Mouse (Mus musculus): ENCODE data around the gene Sncb. TPM values are rescaled to one million over a fixed set of nuclear protein-coding genes. Genes with fewer than 3 reads are reported as not detected.
A peak's percentile ranks its signal among the peaks of the same experiment; 100 is the strongest.

Sncb gene
- 77.2 and 95.2 TPM in 2 replicates for polyA plus RNA-seq (2015; fragmentation: Nextera tagmentation; extraction: Ambion mirVana)

DNA sequence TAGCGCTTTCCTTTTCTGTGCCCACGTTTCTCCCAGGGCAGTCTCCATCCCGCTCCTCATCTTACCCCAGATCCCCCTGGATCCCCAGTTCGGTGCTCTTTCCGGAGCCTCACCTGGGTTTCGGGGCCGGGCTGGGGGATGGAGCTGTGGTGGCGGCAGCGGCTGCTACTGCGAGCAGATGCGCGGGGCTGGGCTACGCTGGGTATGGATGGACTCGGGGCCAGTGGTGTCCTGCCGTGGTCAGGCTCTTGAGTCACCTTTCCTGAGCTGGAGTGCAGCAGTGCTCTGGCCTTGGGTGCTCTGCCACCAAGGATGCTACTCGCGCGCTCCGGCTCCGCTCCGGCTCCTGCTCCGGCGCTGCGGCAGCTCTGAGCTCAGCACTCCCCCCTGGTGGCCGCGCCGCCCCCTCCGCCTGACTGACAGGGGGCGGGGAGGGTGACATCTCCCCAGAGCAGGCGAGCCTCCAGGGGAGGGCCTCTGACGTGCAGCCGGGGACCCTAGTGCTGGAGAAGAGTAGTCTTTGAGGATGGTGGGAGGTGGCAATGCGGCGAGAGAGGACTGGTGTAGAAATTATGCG lies at the start of gene Sncb:
TSS of gene Sncb (minus strand) at position 404 of the 577 bp plus-strand sequence.
- Histone ChIP-seq H3K4me1 (replicated peaks) (peaks cover 30% of the 10 kb centered on the region), H3K4me2 (peak within 1 kb of the TSS; percentile 67), H3K27ac (replicated peaks) (peak within 1 kb of the TSS; percentile 72), H3K4me3 (peak within 1 kb of the TSS; percentile 51), H3K9ac (peak within 1 kb of the TSS; percentile 54), H3K9me3 (no peaks in the 10 kb centered on the region), H3K27me3 (peaks cover 34% of the 10 kb centered on the region), H3K36me3 (no peaks in the 10 kb centered on the region)
- under 1% methylated on average over 35 of the region's 35 CpGs for WGBS
- peak; percentile 85 for ATAC-seq (ENCODE audit: low FRiP score, low read depth)

DNA sequence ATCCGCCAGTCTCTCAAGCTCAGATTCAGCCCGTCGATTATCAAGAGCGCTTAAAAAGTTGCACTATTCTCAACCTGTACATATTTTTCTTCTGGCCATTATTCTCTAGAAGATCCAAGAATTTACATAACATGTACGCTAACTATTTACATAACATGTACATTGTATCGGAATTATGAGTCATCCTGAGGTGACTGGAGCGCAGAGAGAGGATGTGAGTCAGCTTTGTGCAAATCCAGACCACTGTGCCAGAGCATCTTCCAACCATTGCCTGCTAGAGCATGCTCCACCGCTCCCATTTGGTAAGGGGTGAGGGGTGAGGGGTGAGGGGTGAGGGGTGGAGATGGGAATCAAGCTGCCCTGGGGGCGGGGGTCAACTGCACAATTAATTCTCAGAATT lies 47.0 kb upstream of the Sncb start:
- no peak for ATAC-seq (ENCODE audit: low FRiP score, low read depth)
- H3K9ac ChIP-seq: no peak overlapping the region
- 88% methylated on average over 9 of the region's 9 CpGs for WGBS

DNA sequence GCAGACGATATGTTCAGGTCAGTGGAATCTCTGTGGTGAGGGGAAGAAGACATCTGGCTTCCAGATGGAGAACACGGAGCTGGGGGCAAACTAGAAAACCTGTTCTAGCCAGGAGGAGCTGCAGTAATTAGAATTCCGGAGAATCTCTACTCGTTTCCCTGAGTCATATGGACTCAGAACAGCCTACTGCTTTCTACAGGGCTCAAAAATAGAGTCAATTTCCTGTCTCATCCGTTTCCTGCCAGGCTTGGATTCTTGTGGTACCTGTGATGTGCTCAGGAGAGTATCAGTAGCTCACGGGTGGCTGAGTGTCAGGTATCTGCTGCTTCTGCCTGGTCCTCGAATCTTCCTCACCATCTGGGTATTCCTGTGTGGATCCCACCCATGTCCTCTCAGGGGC lies 45.1 kb upstream of the Sncb start:
- Histone ChIP-seq H3K4me1 (replicated peaks) (peaks cover 3% of the 10 kb centered on the region; the same call in 1 of the 2 replicates), H3K36me3 (no peaks in the 10 kb centered on the region), H3K9ac (no peak overlapping the region), H3K9me3 (no peaks in the 10 kb centered on the region), H3K4me2 (no peak overlapping the region), H3K27ac (replicated peaks) (no peak overlapping the region), H3K27me3 (no peaks in the 10 kb centered on the region), H3K4me3 (no peak overlapping the region)
- no peak for ATAC-seq (ENCODE audit: low FRiP score, low read depth)
- WGBS: 72% methylated on average over 7 of the region's 7 CpGs

More for the DNA sequence above, 47.0 kb upstream of the Sncb start:
- H3K27me3 ChIP-seq: no peaks in the 10 kb centered on the region
- H3K4me1 ChIP-seq (replicated peaks): peaks cover 4% of the 10 kb centered on the region; the same call in 1 of the 2 replicates
- H3K27ac ChIP-seq (replicated peaks): no peak overlapping the region
- H3K36me3 ChIP-seq: no peaks in the 10 kb centered on the region
- H3K4me2 ChIP-seq: no peak overlapping the region
- H3K9me3 ChIP-seq: no peaks in the 10 kb centered on the region
- H3K4me3 ChIP-seq: no peak overlapping the region

DNA sequence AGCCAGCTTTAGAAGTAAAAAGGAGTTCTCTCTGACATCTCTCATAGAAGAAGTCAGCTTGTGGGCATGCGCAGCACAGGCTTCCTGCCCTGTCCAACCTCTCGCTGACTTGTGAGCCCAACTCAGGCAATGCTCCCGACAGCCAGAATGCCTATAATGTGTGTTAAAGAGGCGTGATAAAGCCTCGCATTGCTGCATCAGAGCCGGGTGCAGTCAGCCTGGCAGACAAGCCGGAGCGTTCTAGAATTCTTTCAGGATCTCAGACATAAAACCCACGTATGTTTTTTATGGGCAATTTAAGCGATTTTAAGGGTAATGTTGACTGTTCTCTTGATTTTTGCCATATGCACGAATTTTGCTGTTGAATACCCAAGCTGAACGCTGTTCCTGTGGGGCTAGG lies 41.7 kb upstream of the Sncb start:
- H3K9ac ChIP-seq: no peak overlapping the region
- H3K4me1 ChIP-seq (replicated peaks): peaks cover 8% of the 10 kb centered on the region; the same call in 1 of the 2 replicates
- H3K27ac ChIP-seq (replicated peaks): no peak overlapping the region
- H3K27me3 ChIP-seq: no peaks in the 10 kb centered on the region
- H3K36me3 ChIP-seq: no peaks in the 10 kb centered on the region
- ATAC-seq (ENCODE audit: low FRiP score, low read depth): no peak
- 79% methylated on average over 12 of the region's 12 CpGs for WGBS
- H3K4me2 ChIP-seq: no peak overlapping the region
- H3K4me3 ChIP-seq: no peak overlapping the region
- H3K9me3 ChIP-seq: no peaks in the 10 kb centered on the region

DNA sequence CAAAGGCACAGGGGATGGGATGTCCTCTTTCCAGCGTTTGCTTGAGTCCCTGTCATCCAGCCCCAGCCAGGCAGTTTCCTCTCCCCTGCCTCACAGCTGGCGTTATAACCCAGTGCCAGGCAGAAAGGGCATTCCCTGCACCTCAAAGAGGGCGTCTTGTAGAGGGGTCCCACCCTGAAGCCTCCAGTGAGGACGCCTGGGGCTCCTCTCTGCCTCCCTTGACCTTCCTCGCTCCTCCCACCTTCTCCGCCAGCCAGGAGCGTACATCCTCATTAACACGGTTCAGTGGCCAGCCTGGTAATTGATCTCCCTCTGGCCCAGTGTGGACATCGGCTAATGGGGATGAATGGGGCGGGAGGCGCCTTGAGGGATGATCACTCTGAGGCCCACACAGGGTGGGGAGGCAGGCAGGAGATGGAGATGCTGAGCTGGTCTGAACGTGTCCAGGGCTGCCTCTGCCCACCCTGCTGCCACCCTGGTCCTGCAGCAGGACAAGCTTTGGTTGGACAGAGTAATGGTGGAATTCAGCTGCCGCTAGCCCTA lies 40.1 kb upstream of the Sncb start:
- Histone ChIP-seq H3K4me3 (no peak overlapping the region), H3K4me2 (no peak overlapping the region), H3K27ac (replicated peaks) (no peak overlapping the region), H3K9ac (no peak overlapping the region), H3K36me3 (no peaks in the 10 kb centered on the region), H3K9me3 (no peaks in the 10 kb centered on the region), H3K27me3 (no peaks in the 10 kb centered on the region), H3K4me1 (replicated peaks) (peaks cover 8% of the 10 kb centered on the region; the same call in 1 of the 2 replicates)
- ATAC-seq (ENCODE audit: low FRiP score, low read depth): peak; percentile 54; the same call in 1 of the 2 replicates
- 14% methylated on average over 13 of the region's 13 CpGs for WGBS

DNA sequence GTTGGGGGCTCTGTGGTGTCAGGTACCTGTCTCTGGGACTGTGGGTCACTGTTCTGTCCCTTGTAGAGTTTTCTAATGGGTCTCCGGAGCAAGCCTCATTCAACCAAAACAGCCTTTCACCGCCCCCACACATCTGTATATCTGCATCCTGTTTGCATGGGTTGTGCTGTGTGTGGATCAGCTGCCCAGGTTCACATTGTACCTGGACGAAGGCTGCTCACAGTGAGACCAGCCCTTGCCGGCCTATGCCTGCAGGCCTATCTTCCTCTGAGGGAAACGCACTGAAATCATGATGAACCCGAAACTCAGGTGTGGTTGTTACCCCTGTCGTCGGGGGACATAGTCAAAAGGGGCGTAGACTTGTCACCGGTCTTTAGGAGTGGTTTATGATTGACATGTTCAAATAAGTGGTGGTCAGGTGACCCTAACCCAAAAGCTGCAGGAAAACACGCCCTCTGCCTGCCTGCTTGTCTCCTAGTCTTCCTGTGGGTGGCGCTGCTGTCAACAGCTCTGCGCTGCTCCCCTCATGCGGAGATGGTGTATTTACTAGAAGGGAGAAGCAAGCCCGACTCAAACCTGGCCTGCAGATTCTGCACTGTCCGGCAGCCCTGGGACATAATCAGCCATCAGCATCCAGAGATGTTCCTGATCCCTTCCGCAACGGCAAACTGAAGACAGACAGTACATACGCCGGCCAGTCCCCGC lies 38.9 kb upstream of the Sncb start:
- Histone ChIP-seq H3K27ac (replicated peaks) (no peak overlapping the region), H3K27me3 (no peaks in the 10 kb centered on the region), H3K36me3 (no peaks in the 10 kb centered on the region), H3K4me2 (no peak overlapping the region), H3K9me3 (no peaks in the 10 kb centered on the region), H3K9ac (no peak overlapping the region), H3K4me1 (replicated peaks) (peaks cover 8% of the 10 kb centered on the region; the same call in 1 of the 2 replicates), H3K4me3 (no peak overlapping the region)
- WGBS: 39% methylated on average over 21 of the region's 21 CpGs
- ATAC-seq (ENCODE audit: low FRiP score, low read depth): peak; percentile 47; the same call in 1 of the 2 replicates

DNA sequence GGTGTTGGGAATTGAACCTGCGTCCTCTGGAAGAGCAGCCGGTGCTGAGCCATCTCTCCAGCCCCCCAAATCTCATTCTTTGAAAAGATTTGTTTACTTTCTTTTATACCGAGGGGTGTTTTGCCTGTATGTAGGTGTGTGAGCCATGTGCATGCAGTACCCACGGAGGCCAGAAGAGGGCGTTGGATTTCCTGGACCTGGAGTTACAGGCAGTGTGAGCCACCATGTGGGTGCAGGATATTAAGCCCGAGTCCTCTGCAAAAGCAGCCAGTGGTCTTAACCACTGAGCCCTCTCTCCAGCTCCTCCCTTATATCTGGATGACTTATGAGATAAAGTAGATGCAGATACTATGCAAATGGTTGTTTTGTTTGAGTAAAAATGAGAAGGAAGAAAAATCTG lies 36.6 kb upstream of the Sncb start:
- Histone ChIP-seq H3K36me3 (no peaks in the 10 kb centered on the region), H3K4me2 (no peak overlapping the region), H3K4me3 (no peak overlapping the region), H3K27ac (replicated peaks) (no peak overlapping the region), H3K27me3 (no peaks in the 10 kb centered on the region), H3K9ac (no peak overlapping the region), H3K4me1 (replicated peaks) (peaks cover 10% of the 10 kb centered on the region; the same call in 1 of the 2 replicates), H3K9me3 (no peaks in the 10 kb centered on the region)
- 88% methylated on average over 6 of the region's 6 CpGs for WGBS
- no peak for ATAC-seq (ENCODE audit: low FRiP score, low read depth)

DNA sequence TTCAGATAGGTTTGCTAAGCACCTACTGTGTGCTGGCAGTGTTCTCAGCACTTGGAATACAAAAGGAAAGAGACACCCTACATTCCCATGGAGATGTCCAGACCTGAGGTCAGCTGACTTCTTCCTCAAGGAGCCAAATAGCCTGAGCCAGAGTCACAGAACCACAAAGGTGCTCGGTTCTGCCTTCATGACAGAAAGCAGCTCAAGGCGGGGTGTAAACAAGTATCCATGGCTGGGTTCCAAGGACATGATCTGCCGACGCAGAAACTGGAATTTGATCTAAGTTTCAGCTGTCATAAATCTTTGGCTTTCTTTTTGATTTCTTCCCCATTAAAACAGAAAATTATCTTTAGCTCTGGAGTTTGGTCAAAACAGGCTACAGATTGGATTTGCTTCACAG lies 33.8 kb upstream of the Sncb start:
- Histone ChIP-seq H3K27me3 (no peaks in the 10 kb centered on the region), H3K4me2 (no peak overlapping the region), H3K4me3 (no peak overlapping the region), H3K9me3 (no peaks in the 10 kb centered on the region), H3K4me1 (replicated peaks) (0 out of 2 replicates have a peak, but pooled peaks cover 2% of the 10 kb centered on the region), H3K27ac (replicated peaks) (no peak overlapping the region), H3K9ac (no peak overlapping the region), H3K36me3 (no peaks in the 10 kb centered on the region)
- no peak for ATAC-seq (ENCODE audit: low FRiP score, low read depth)
- 76% methylated on average over 4 of the region's 4 CpGs for WGBS

DNA sequence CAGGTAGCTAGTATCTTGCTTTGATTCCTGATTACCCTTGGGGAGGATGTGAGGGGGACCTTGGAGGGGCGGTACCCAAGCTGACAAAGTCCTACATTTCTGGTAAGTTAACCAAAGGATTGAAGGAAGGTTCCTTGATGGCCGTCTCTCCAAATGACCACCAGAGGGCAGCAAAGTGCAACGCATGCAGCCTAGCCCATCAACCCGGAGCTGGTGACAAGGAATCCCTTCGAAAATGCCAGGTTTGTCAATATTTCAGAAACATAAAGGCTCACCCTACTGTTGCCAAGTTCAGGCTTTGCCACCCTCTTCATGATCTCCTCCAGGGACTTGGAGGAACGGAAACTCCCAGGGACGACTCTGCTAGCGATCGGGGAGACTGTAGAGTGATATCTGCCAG lies 33.3 kb upstream of the Sncb start:
- H3K9ac ChIP-seq: no peak overlapping the region
- 16% methylated on average over 9 of the region's 9 CpGs for WGBS
- ATAC-seq (ENCODE audit: low FRiP score, low read depth): no peak; the same call in 1 of the 2 replicates

DNA sequence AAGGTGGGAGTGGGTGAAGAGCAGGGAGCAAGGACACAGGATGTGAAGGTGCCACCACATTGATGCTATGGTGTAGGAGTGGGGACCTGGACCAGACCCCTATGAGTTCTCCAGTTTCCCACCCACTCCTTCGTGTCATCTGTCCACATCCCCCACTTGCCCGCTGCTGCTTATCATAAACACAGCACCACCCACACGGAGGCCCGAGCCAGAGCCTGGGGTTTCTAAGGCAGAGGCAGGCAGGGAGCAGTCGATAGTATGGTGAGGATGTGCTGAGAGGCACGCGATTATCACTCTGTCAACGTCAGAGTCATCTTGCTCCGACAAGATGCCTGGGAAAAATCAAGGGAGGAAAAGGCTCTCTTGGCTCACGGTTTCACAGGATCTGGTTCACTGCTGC lies 32.3 kb upstream of the Sncb start:
- no peaks in the 10 kb centered on the region for H3K27me3 ChIP-seq
- H3K4me3 ChIP-seq: no peak overlapping the region
- H3K36me3 ChIP-seq: no peaks in the 10 kb centered on the region
- WGBS: 81% methylated on average over 10 of the region's 10 CpGs
- no peaks in the 10 kb centered on the region for H3K9me3 ChIP-seq
- H3K27ac ChIP-seq (replicated peaks): no peak overlapping the region
- no peak overlapping the region for H3K9ac ChIP-seq
- H3K4me2 ChIP-seq: no peak overlapping the region
- no peak for ATAC-seq (ENCODE audit: low FRiP score, low read depth)
- H3K4me1 ChIP-seq (replicated peaks): 0 out of 2 replicates have a peak, but pooled peaks cover 2% of the 10 kb centered on the region

More for the DNA sequence above, 33.3 kb upstream of the Sncb start:
- Histone ChIP-seq H3K36me3 (no peaks in the 10 kb centered on the region), H3K4me1 (replicated peaks) (0 out of 2 replicates have a peak, but pooled peaks cover 2% of the 10 kb centered on the region), H3K4me2 (peak overlapping the region; percentile 38), H3K27ac (replicated peaks) (no peak overlapping the region), H3K27me3 (no peaks in the 10 kb centered on the region), H3K4me3 (no peak overlapping the region), H3K9me3 (no peaks in the 10 kb centered on the region)

DNA sequence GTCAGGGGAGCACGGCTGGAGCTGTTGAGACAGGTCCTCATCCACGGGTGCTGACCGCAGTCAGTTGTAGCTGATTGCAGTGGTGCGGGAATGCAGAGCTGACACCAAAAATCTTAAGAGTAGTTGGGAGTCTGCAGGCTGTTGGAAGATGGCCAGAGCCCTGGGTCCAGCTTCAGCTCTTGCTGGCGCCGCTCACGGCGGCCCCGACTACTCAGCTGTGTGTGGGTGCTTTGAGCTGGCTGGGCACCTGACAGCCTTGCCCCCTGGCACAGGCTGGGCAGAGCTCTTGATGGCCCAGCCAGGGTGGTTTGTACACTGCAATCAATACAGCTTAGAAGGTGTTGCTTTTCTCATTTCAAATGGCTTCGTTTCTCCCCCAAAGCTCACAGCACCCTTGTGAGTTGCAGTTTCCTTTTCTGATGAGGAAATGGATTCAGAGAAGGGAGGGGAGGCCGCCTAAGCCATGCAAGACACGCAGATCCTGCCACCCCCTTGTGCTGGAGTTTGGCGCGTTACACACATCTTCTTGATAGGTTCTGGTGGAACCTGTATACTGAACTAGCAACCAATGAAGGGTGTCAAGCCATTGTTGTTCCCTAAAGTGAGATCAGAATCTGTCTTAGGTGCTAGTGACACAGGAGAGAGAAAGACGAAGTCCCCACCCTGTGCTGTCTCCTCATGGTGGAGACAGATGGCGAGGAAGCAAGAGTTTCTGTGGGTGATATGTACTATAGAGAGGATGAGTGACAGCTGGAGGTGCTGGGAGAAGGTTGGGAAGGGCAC lies 31.7 kb upstream of the Sncb start:
- 84% methylated on average over 16 of the region's 16 CpGs for WGBS
- H3K27me3 ChIP-seq: no peaks in the 10 kb centered on the region
- H3K9ac ChIP-seq: no peak overlapping the region
- no peak overlapping the region for H3K27ac ChIP-seq (replicated peaks)
- no peaks in the 10 kb centered on the region for H3K36me3 ChIP-seq
- H3K9me3 ChIP-seq: no peaks in the 10 kb centered on the region
- no peak overlapping the region for H3K4me2 ChIP-seq
- no peak for ATAC-seq (ENCODE audit: low FRiP score, low read depth)
- no peak overlapping the region for H3K4me3 ChIP-seq
- H3K4me1 ChIP-seq (replicated peaks): 0 out of 2 replicates have a peak, but pooled peaks cover 2% of the 10 kb centered on the region

Measured in hindbrain, embryonic 15.5 days (tissue).